Mouse (Mus musculus) inflammation-experienced regulatory T-cells (primary cell): ENCODE measurements around the gene Rabl3. TPM values are rescaled to one million over a fixed set of nuclear protein-coding genes. Genes with fewer than 3 reads are reported as not detected.

Source experiments
- polyA plus RNA-seq, 2 experiments: library from polyadenylated mRNA; unstranded; fragments of 100-300 nt; shearing (Covaris generic); gene quantifications; one replicate each; pipeline ENCODE4 v1.2.1; 2017

Gene Rabl3
- 10 to 100 TPM; 13.8 to 19.1 TPM for polyA plus RNA-seq

DNA sequence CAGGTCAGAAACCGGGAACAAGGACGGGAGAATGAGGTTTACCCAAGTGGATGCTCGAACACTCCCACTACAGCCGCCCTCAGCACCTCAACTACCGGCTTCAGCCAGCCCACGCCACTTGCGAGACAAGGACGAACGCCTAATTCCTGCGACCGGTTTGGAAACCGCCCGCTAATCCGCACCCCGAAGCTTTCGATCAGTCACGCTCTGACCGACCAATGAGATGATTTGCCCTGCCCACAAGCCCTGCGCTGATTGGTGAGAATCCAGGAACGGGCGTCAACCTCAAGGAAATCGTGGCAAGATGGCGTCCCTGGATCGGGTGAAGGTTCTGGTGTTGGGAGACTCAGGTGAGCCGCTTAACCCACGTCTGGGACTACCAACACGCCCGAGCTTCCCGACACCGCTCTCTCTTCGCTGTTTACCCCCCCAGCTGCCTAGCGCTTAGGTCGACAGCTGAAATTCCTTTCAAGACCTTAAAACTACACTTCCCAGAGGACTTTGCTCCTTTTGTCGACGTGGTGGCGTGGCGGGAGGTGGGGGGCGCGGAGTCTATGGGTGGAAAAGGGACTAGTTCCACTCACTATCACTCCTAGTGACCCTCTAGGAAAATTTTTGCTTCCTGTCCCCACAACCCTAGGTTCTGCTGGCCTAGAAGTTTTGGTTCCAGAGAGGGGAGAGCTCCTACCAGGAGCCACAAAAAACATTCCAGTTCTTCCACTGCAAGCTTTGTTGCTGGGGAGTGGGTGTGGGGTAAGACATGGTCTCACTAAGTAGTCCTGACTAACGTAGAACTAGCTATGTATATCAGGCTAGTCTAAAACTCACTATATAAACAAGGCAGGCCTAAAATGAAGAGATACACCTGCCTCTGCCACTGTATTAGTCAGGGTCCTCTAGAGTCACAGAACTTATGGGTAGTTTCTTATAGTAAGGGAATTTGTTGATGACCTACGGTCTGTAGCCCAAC lies at the start of gene Rabl3, which contains the start of gene Gtf2e1:
Gene Rabl3, plus strand, starts transcription at position 275 of the 970 bp plus-strand sequence.
Gene Gtf2e1, minus strand, starts transcription at position 179 of the 970 bp plus-strand sequence.

GRCm38 (mm10) chr16:37579994-37580393 lies 40.3 kb downstream of the Rabl3 start, which contains the start of gene Hgd:
Hgd (plus strand) TSS chr16:37580153.

Other genes with a start within 250 kb of the Rabl3 start
- gene Stxbp5l, start 154.9 kb upstream of the Rabl3 start, polyA plus RNA-seq, result 1 to 10 TPM in 1 of 2 experiments, under 1 TPM in 1; 0.58 to 2.2 TPM
- gene Gtf2e1, start 96 bp upstream of the Rabl3 start, polyA plus RNA-seq, result 10 to 100 TPM; 26.2 to 27.3 TPM
- gene Hgd, start 40.3 kb downstream of the Rabl3 start, polyA plus RNA-seq, result 1 to 10 TPM in 1 of 2 experiments, under 1 TPM in 1; 0.54 to 1.2 TPM
- gene Ndufb4, start 114.6 kb downstream of the Rabl3 start, polyA plus RNA-seq, result 10 to 100 TPM; 57.6 to 62.0 TPM
- gene Fstl1, start 237.0 kb downstream of the Rabl3 start, polyA plus RNA-seq, result 1 to 10 TPM in 1 of 2 experiments, under 1 TPM in 1; 0.74 to 5.6 TPM